ENCODE assay signal across 30 mouse cellular contexts in the genomic region with DNA sequence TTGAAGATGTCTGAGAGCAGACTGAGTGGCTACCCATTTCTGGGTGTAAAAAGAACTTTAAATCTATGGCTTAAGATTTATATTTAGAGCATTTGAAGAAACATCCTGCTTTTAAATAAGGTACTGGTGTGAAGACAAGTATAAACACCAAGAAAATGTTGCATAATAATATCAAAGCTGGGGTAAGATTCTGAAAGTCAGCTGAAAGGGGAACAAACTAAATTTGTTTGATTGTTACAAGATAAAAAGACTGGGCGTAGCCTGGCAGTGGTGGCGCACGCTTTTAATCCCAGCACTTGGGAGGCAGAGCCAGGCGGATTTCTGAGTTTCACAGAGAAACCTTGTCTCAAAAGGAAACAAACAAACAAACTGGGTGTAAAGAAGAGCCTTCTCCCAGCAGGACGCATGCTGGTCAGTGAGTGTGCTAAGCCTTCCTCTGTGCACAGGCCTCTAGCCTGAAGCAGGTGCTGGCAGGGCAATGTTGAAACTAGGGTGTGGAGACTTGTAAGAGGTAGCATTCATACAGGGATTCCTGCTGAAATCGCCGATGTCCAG. TPM values are rescaled to one million over a fixed set of nuclear protein-coding genes. Genes with fewer than 3 reads are reported as not detected.
DNase-seq lines count a peak whose midpoint lies in the region; ATAC-seq and TF ChIP-seq lines count a peak whose summit lies in the region.
"Had no signal": no experiment of that assay in that cellular context is flagged by ENCODE, and none has a peak within 500 bp of the region (broad histone marks: within the 10 kb centered on the region; RNA-seq: fewer than 3 reads in every experiment).

No protein-coding gene starts in this region.

- intact Hi-C loops in gastrocnemius, postnatal 36 days (cut with DNase I), result no loop called here
- intact Hi-C loops in left cerebral cortex, postnatal 10 days (cut with DNase I), result no loop called here

- peak; percentile 60 for ATAC-seq in megakaryocyte, adult 5-6 weeks (ENCODE audit: poor library complexity, severe bottlenecking)
- ATAC-seq: activated CD4-positive, CD25-positive, alpha-beta regulatory T cell, adult 4 months; forebrain, embryonic 14.5 days; forebrain, postnatal 0 days; hindbrain, embryonic 16.5 days; intestine, embryonic 15.5 days had no signal

- no peak for TF ChIP-seq POLR2A in bone marrow, adult 2 months (IDR thresholded peaks at IDR 0.05; ENCODE audit: borderline replicate concordance, control insufficient read depth, low read depth, low read length)

- DNase-seq in 416B (ENCODE audit: low read depth) (peak; percentile 35), A20 (ENCODE audit: low read depth, low spot score) (peak; percentile 56)
- no peak for DNase-seq in gastrocnemius, postnatal 36 days
- DNase-seq in gastrocnemius, adult 18-20 months (ENCODE audit: low spot score), result no peak
- no peak for DNase-seq in yolk sac, embryonic 10.5 days (ENCODE audit: low spot score)
- DNase-seq in left cerebral cortex, postnatal 10 days (ENCODE audit: extremely low spot score in 1 of 2, low spot score in 2 of 2), result no peak
- DNase-seq: adrenal gland, adult 8-10 months; adrenal gland, postnatal 25 days; B cell, adult 2 months; cerebellum, adult 18-20 months; cerebellum, adult 9-10 months; cerebellum, postnatal 14 days; forebrain, postnatal 0 days; gastrocnemius, adult 2 months; gastrocnemius, postnatal 14 days; heart, postnatal 10 days; heart, postnatal 36 days had no signal

- H3K4me3 ChIP-seq in bone marrow, adult 2 months (replicated peaks; ENCODE audit: control insufficient read depth, low read depth, low read length), result no peak overlapping the region
- H3K4me3 ChIP-seq: embryonic facial prominence, embryonic 12.5 days; embryonic facial prominence, embryonic 15.5 days; gastrocnemius, adult 2 months; heart, embryonic 15.5 days; hindbrain, embryonic 10.5 days; hindbrain, embryonic 13.5 days; intestine, embryonic 15.5 days had no signal

- WGBS in bone marrow, adult 2 months, result 55% methylated on average over 7 of the region's 7 CpGs

- H3K4me1 ChIP-seq in bone marrow, adult 2 months (ENCODE audit: control insufficient read depth, insufficient read depth, low read length), result peaks cover 2% of the 10 kb centered on the region
- H3K4me1 ChIP-seq: embryonic facial prominence, embryonic 12.5 days; intestine, embryonic 15.5 days had no signal

- H3K27ac ChIP-seq in bone marrow, adult 2 months (ENCODE audit: control insufficient read depth, insufficient read depth, low read depth, low read length, poor library complexity), result 0 out of 2 replicates have a peak overlapping the region, but pooled peaks have one; percentile 2
- H3K27ac ChIP-seq: embryonic facial prominence, embryonic 12.5 days; embryonic facial prominence, embryonic 15.5 days; gastrocnemius, adult 2 months; heart, embryonic 15.5 days; hindbrain, embryonic 10.5 days; hindbrain, embryonic 13.5 days; intestine, embryonic 15.5 days had no signal

- no peak for TF ChIP-seq CTCF in bone marrow, adult 2 months (IDR thresholded peaks at IDR 0.05; ENCODE audit: control insufficient read depth, insufficient read depth, low read length)

RNA-seq across cellular contexts. Expression of a gene that starts 10.8 kb away (rescaled TPM):
- polyA plus RNA-seq in bone marrow, adult 2 months (2011; ENCODE audit: insufficient read depth, insufficient read length, low replicate concordance, missing spikeins), result 3.8 and 6.5 TPM in 2 replicates
- total RNA-seq in megakaryocyte, adult 5-6 weeks (2015), result 33.6 and 38.4 TPM in 2 replicates
- total RNA-seq in megakaryocyte, adult 5-6 weeks (2017), result 23.0 and 27.4 TPM in 2 replicates
- 10 to 100 TPM; 42.5 to 46.2 TPM for total RNA-seq in gastrocnemius, postnatal 36 days (2021)
- total RNA-seq in gastrocnemius, adult 18-20 months (2021), result 10 to 100 TPM; 42.6 to 46.2 TPM
- total RNA-seq in left cerebral cortex, postnatal 10 days (2021), result 100 to 1,000 TPM; 101 to 114 TPM

RNA-seq across cellular contexts. Expression of a gene that starts 18.1 kb away (rescaled TPM):
- polyA plus RNA-seq in bone marrow, adult 2 months (2011; ENCODE audit: insufficient read depth, insufficient read length, low replicate concordance, missing spikeins), result not detected in 2 replicates
- not detected in 2 replicates for total RNA-seq in megakaryocyte, adult 5-6 weeks (2015)
- not detected in 2 replicates for total RNA-seq in megakaryocyte, adult 5-6 weeks (2017)
- total RNA-seq in gastrocnemius, postnatal 36 days (2021), result not detected
- total RNA-seq in gastrocnemius, adult 18-20 months (2021), result not detected
- total RNA-seq in left cerebral cortex, postnatal 10 days (2021), result under 1 TPM in 1 of 2 experiments, not detected in 1; 0.32 TPM
- total RNA-seq: CH12.LX; forebrain, postnatal 0 days; gastrocnemius, adult 2 months; gastrocnemius, postnatal 14 days had no signal
- polyA plus RNA-seq: activated CD4-positive, CD25-positive, alpha-beta regulatory T cell, adult 4 months; G1E; hindbrain, embryonic 13.5 days; hindbrain, embryonic 16.5 days had no signal

RNA-seq across cellular contexts. Expression of a gene that starts 37.3 kb away (rescaled TPM):
- polyA plus RNA-seq in bone marrow, adult 2 months (2011; ENCODE audit: insufficient read depth, insufficient read length, low replicate concordance, missing spikeins), result not detected in 2 replicates
- not detected in 2 replicates for total RNA-seq in megakaryocyte, adult 5-6 weeks (2015)
- not detected in 2 replicates for total RNA-seq in megakaryocyte, adult 5-6 weeks (2017)
- under 1 TPM in 1 of 2 experiments, not detected in 1; 0.10 TPM for total RNA-seq in gastrocnemius, postnatal 36 days (2021)
- not detected for total RNA-seq in gastrocnemius, adult 18-20 months (2021)
- total RNA-seq in left cerebral cortex, postnatal 10 days (2021), result 1 to 10 TPM; 1.3 to 1.4 TPM
- total RNA-seq: gastrocnemius, adult 2 months; heart, postnatal 36 days had no signal
- polyA plus RNA-seq: activated CD4-positive, CD25-positive, alpha-beta regulatory T cell, adult 4 months; G1E had no signal

Comparison
In these comparisons a context has a peak if more than half of its experiments do, and no peak if none do; other contexts are left out.
1. DNase-seq: peak in 416B (single experiment) and A20 (single experiment); none in gastrocnemius, postnatal 36 days (0 of 2), gastrocnemius, adult 18-20 months (single experiment), yolk sac, embryonic 10.5 days (single experiment) and left cerebral cortex, postnatal 10 days (0 of 2).